Mouse (Mus musculus): Measurements from ENCODE around the gene Ube4a. TPM values are rescaled to one million over a fixed set of nuclear protein-coding genes. Genes with fewer than 3 reads are reported as not detected.

Gene Ube4a
- total and polyA plus RNA-seq, 3 experiments = 14.6 to 28.3 (median 18.2) TPM

- H3K9me3 ChIP-seq (replicated peaks; ENCODE audit: low read length) = no peaks in the 10 kb centered on the region
- H3K79me2 ChIP-seq (replicated peaks; ENCODE audit: control insufficient read depth, extremely low read depth, insufficient read depth, poor library complexity, severe bottlenecking) = no peaks in the 10 kb centered on the region
- in situ Hi-C loops (cut with MboI; ENCODE audit: low pct_ligation_motif_present, low pct_unique_long_range_greater_than_20kb, low sequenced_read_pairs) = no loop called here
- H3K27ac ChIP-seq (ENCODE audit: insufficient read depth, low read depth) = peak overlapping the region; percentile 86
- peak; percentile 53 for DNase-seq (ENCODE audit: extremely low read depth)
- H3K27me3 ChIP-seq (replicated peaks) = no peaks in the 10 kb centered on the region
- dilution Hi-C loops (cut with MboI; ENCODE audit: extremely low pct_ligation_motif_present, extremely low pct_unique_long_range_greater_than_20kb, low sequenced_read_pairs) = no loop called here
- peaks cover 14 to 23% of the 10 kb centered on the region in 2 experiments for H3K4me1 ChIP-seq (ENCODE audit: control insufficient read depth in 1 of 2, insufficient read depth in 2 of 2)
- peak overlapping the region; percentile 20 for H3K9ac ChIP-seq (ENCODE audit: insufficient read depth, low read depth)
- peak overlapping the region; percentile 54 for H3K4me2 ChIP-seq (ENCODE audit: insufficient read depth, low read depth, poor library complexity, severe bottlenecking)
- H3K4me3 ChIP-seq (replicated peaks in 1 of 3; ENCODE audit: low read depth in 2 of 3, low read length in 2 of 3, poor library complexity in 1 of 3) = peak overlapping the region in 1 of 3 experiments; percentile 10
- no peak for TF ChIP-seq RCOR1 (conservative IDR thresholded peaks at IDR 0.05; ENCODE audit: low read depth, low read length)
- TF ChIP-seq CHD2 (IDR thresholded peaks at IDR 0.05; ENCODE audit: low read length) = no peak; the same call in none of the 2 replicates
- TF ChIP-seq SMC3 (IDR thresholded peaks at IDR 0.05; ENCODE audit: low read depth, low read length) = no peak
- no peak for TF ChIP-seq USF1 (IDR thresholded peaks at IDR 0.05; ENCODE audit: low read depth, low read length)
- TF ChIP-seq JUND (conservative IDR thresholded peaks at IDR 0.05; ENCODE audit: low read depth, low read length) = no peak
- TF ChIP-seq CHD1 (IDR thresholded peaks at IDR 0.05; ENCODE audit: low read depth, low read length) = 0 out of 2 replicates have a peak, but pooled peaks have one; percentile 38
- TF ChIP-seq TBP (conservative IDR thresholded peaks at IDR 0.05; ENCODE audit: low read depth, low read length) = no peak
- TF ChIP-seq CTCF (conservative IDR thresholded peaks at IDR 0.05 in 1 of 2, IDR thresholded peaks at IDR 0.05 in 1 of 2; ENCODE audit: low read depth in 2 of 2, low read length in 2 of 2) = no peak
- TF ChIP-seq NELFE (IDR thresholded peaks at IDR 0.05; ENCODE audit: low read depth, low read length) = 0 out of 2 replicates have a peak, but pooled peaks have one; percentile 33
- TF ChIP-seq RAD21 (IDR thresholded peaks at IDR 0.05; ENCODE audit: low read depth, low read length) = no peak
- TF ChIP-seq IRF4 (IDR thresholded peaks at IDR 0.05; ENCODE audit: low read depth, low read length) = no peak
- no peak for TF ChIP-seq SIN3A (IDR thresholded peaks at IDR 0.05; ENCODE audit: low read length)
- no peak for TF ChIP-seq ELF1 (IDR thresholded peaks at IDR 0.05; ENCODE audit: low read depth, low read length)
- TF ChIP-seq MXI1 (IDR thresholded peaks at IDR 0.05; ENCODE audit: low read depth, low read length) = no peak; the same call in 1 of the 2 replicates
- TF ChIP-seq BHLHE40 (IDR thresholded peaks at IDR 0.05; ENCODE audit: low read depth, low read length) = no peak
- no peak for TF ChIP-seq TCF12 (IDR thresholded peaks at IDR 0.05; ENCODE audit: low read depth, low read length)
- no peak for TF ChIP-seq KAT2A (IDR thresholded peaks at IDR 0.05; ENCODE audit: insufficient replicate concordance, low read length)
- no peak for TF ChIP-seq NRF1 (IDR thresholded peaks at IDR 0.05; ENCODE audit: low read depth, low read length)
- peak; percentile 22; the same call in 1 of the 2 replicates for TF ChIP-seq JUN (IDR thresholded peaks at IDR 0.05; ENCODE audit: insufficient read depth, low read depth, low read length)
- no peak for TF ChIP-seq E2F4 (IDR thresholded peaks at IDR 0.05; ENCODE audit: insufficient replicate concordance, low read depth, low read length)
- TF ChIP-seq POLR2A (IDR thresholded peaks at IDR 0.05; ENCODE audit: low read depth, low read length) = no peak
- no peak for TF ChIP-seq HCFC1 (IDR thresholded peaks at IDR 0.05; ENCODE audit: low read depth, low read length)
- peak; percentile 28; the same call in 1 of the 2 replicates for TF ChIP-seq MYC (IDR thresholded peaks at IDR 0.05; ENCODE audit: low read depth, low read length)
- no peak; the same call in 1 of the 2 replicates for TF ChIP-seq MAX (IDR thresholded peaks at IDR 0.05; ENCODE audit: low read length)
- no peak for TF ChIP-seq ZNF384 (IDR thresholded peaks at IDR 0.05; ENCODE audit: low read depth, low read length)
- TF ChIP-seq POLR2AphosphoS2 (IDR thresholded peaks at IDR 0.05; ENCODE audit: low read depth, low read length) = no peak
- peak; percentile 87 for TF ChIP-seq EP300 (IDR thresholded peaks at IDR 0.05; ENCODE audit: low read length)
- no peak for TF ChIP-seq UBTF (IDR thresholded peaks at IDR 0.05; ENCODE audit: low read depth, low read length)
- no peak for TF ChIP-seq USF2 (conservative IDR thresholded peaks at IDR 0.05; ENCODE audit: low read depth, low read length)
- H3K36me3 ChIP-seq (replicated peaks in 1 of 2; ENCODE audit: control insufficient read depth in 1 of 2, insufficient read depth in 1 of 2, low read length in 1 of 2) = no peaks in the 10 kb centered on the region
These were observed 21.6 kb upstream of the Ube4a start for GRCm38 (mm10) chr9:44986976-44987375.
